ENCODE assay signal across 16 mouse cellular contexts in genomic region chr5:29773460-29774150, GRCm38 (mm10). TPM values are rescaled to one million over a fixed set of nuclear protein-coding genes. Genes with fewer than 3 reads are reported as not detected.
A peak's percentile ranks its signal among the peaks of the same experiment; 100 is the strongest.
DNase-seq lines count a peak whose midpoint lies in the region; ATAC-seq and TF ChIP-seq lines count a peak whose summit lies in the region.
"Had no signal": no experiment of that assay in that cellular context is flagged by ENCODE, and none has a peak within 500 bp of the region (broad histone marks: within the 10 kb centered on the region; RNA-seq: fewer than 3 reads in every experiment).

No protein-coding gene starts in this region.

- peak overlapping the region; percentile 52 for H3K27ac ChIP-seq in gastrocnemius, adult 2 months
- H3K27ac ChIP-seq in kidney, embryonic 14.5 days (ENCODE audit: low read depth, low read length), result no peak overlapping the region; the same call in 1 of the 2 replicates
- peak overlapping the region; percentile 69 for H3K27ac ChIP-seq in embryonic fibroblast, embryonic 13.5 days (ENCODE audit: insufficient read depth, low read length)
- no peak overlapping the region for H3K27ac ChIP-seq in embryonic facial prominence, embryonic 10.5 days (replicated peaks)
- H3K27ac ChIP-seq: midbrain, embryonic 15.5 days had no signal

- 62% methylated on average over 13 of the region's 13 CpGs for WGBS in kidney, embryonic 14.5 days
- WGBS in embryonic facial prominence, embryonic 10.5 days, result 88% methylated on average over 13 of the region's 13 CpGs

- H3K9me3 ChIP-seq in kidney, embryonic 14.5 days (ENCODE audit: control insufficient read depth, low read length), result no peaks in the 10 kb centered on the region
- no peaks in the 10 kb centered on the region for H3K9me3 ChIP-seq in embryonic facial prominence, embryonic 10.5 days
- H3K9me3 ChIP-seq: heart, embryonic 13.5 days; midbrain, embryonic 15.5 days had no signal

- TF ChIP-seq POLR2A in embryonic fibroblast, embryonic 13.5 days (IDR thresholded peaks at IDR 0.05; ENCODE audit: low read depth, low read length), result no peak

- no peak overlapping the region for H3K4me2 ChIP-seq in kidney, embryonic 14.5 days (replicated peaks; ENCODE audit: low read depth, low read length)
- H3K4me2 ChIP-seq: liver, embryonic 11.5 days; midbrain, embryonic 15.5 days had no signal

- TF ChIP-seq CTCF in gastrocnemius, adult 2 months (IDR thresholded peaks at IDR 0.05), result no peak
- TF ChIP-seq CTCF in embryonic fibroblast, embryonic 13.5 days (IDR thresholded peaks at IDR 0.05; ENCODE audit: borderline replicate concordance, insufficient read depth, low read length), result no peak

- intact Hi-C loops in gastrocnemius, adult 2 months (cut with DNase I), result no loop called here

- DNase-seq in gastrocnemius, adult 2 months, result peak; percentile 25
- no peak for DNase-seq in gastrocnemius, postnatal 25 days
- DNase-seq in kidney, adult 18-20 months, result no peak
- peak; percentile 74 for DNase-seq in brain, adult 2 months (ENCODE audit: low read depth, low spot score)
- DNase-seq in spleen, postnatal 36 days (ENCODE audit: low spot score in 2 of 2), result no peak
- DNase-seq in embryonic facial prominence, embryonic 10.5 days (ENCODE audit: low spot score), result no peak
- DNase-seq: lung, postnatal 36 days; thymus, postnatal 14 days had no signal

- no peak overlapping the region for H3K4me3 ChIP-seq in gastrocnemius, adult 2 months
- H3K4me3 ChIP-seq in kidney, embryonic 14.5 days (ENCODE audit: low read length), result no peak overlapping the region
- H3K4me3 ChIP-seq in embryonic fibroblast, embryonic 13.5 days (ENCODE audit: insufficient read depth, low read length), result no peak overlapping the region
- no peak overlapping the region for H3K4me3 ChIP-seq in embryonic facial prominence, embryonic 10.5 days
- H3K4me3 ChIP-seq: heart, embryonic 13.5 days; midbrain, embryonic 15.5 days had no signal

- peaks cover 28% of the 10 kb centered on the region; the same call in 1 of the 2 replicates for H3K36me3 ChIP-seq in kidney, embryonic 14.5 days (ENCODE audit: control insufficient read depth, insufficient read depth, low read length)
- H3K36me3 ChIP-seq in embryonic facial prominence, embryonic 10.5 days (replicated peaks), result peaks cover 92% of the 10 kb centered on the region
- H3K36me3 ChIP-seq: midbrain, embryonic 15.5 days had no signal

- no peaks in the 10 kb centered on the region for H3K4me1 ChIP-seq in kidney, embryonic 14.5 days (ENCODE audit: control insufficient read depth, insufficient read depth, low read length)
- peaks cover 15% of the 10 kb centered on the region for H3K4me1 ChIP-seq in embryonic fibroblast, embryonic 13.5 days (ENCODE audit: control insufficient read depth, insufficient read depth, low read length)
- H3K4me1 ChIP-seq in embryonic facial prominence, embryonic 10.5 days, result no peaks in the 10 kb centered on the region
- H3K4me1 ChIP-seq: midbrain, embryonic 15.5 days had no signal

- no peaks in the 10 kb centered on the region for H3K27me3 ChIP-seq in kidney, embryonic 14.5 days (ENCODE audit: control insufficient read depth, insufficient read depth, low read length)
- no peaks in the 10 kb centered on the region for H3K27me3 ChIP-seq in embryonic facial prominence, embryonic 10.5 days (replicated peaks; ENCODE audit: low read depth, poor library complexity, severe bottlenecking)
- H3K27me3 ChIP-seq: heart, embryonic 13.5 days; midbrain, embryonic 15.5 days had no signal

- ATAC-seq in kidney, embryonic 14.5 days (ENCODE audit: low FRiP score, low TSS enrichment), result peak; percentile 82
- ATAC-seq: intestine, postnatal 0 days; midbrain, embryonic 15.5 days had no signal

- H3K9ac ChIP-seq in kidney, embryonic 14.5 days (ENCODE audit: low read depth, low read length), result no peak overlapping the region
- H3K9ac ChIP-seq: heart, embryonic 13.5 days; midbrain, embryonic 15.5 days had no signal

RNA-seq across cellular contexts. Expression of gene Gm5129, which starts 37.9 kb away (rescaled TPM):
- not detected for total RNA-seq in gastrocnemius, adult 2 months (2021)
- total RNA-seq in gastrocnemius, postnatal 25 days (2021), result not detected
- polyA plus RNA-seq in kidney, embryonic 14.5 days (2014; fragmentation: Nextera tagmentation; extraction: Ambion mirVana), result not detected in 2 replicates
- not detected in 2 replicates for polyA plus RNA-seq in embryonic fibroblast, embryonic 13.5 days (2011; ENCODE audit: insufficient read length, low read depth, missing spikeins)
- polyA plus RNA-seq in embryonic facial prominence, embryonic 10.5 days (2016; fragmentation: Nextera tagmentation; extraction: Ambion mirVana), result not detected in 2 replicates
- total RNA-seq: left cerebral cortex, adult 8-10 months had no signal
- polyA plus RNA-seq: heart, embryonic 13.5 days; intestine, postnatal 0 days; liver, embryonic 11.5 days; midbrain, embryonic 15.5 days; neural tube, embryonic 14.5 days had no signal

RNA-seq across cellular contexts. Expression of gene Dnajb6, which starts 38.1 kb away (rescaled TPM):
- total RNA-seq in gastrocnemius, adult 2 months (2021), result 10 to 100 TPM; 76.9 to 78.9 TPM
- 10 to 100 TPM; 61.5 to 70.9 TPM for total RNA-seq in gastrocnemius, postnatal 25 days (2021)
- polyA plus RNA-seq in kidney, embryonic 14.5 days (2014; fragmentation: Nextera tagmentation; extraction: Ambion mirVana), result 130 and 141 TPM in 2 replicates
- polyA plus RNA-seq in embryonic fibroblast, embryonic 13.5 days (2011; ENCODE audit: insufficient read length, low read depth, missing spikeins), result 111 and 121 TPM in 2 replicates
- 173 and 181 TPM in 2 replicates for polyA plus RNA-seq in embryonic facial prominence, embryonic 10.5 days (2016; fragmentation: Nextera tagmentation; extraction: Ambion mirVana)

Comparison
In these comparisons a context has a peak if more than half of its experiments do, and no peak if none do; other contexts are left out.
1. DNase-seq: peak in gastrocnemius, adult 2 months (single experiment) and brain, adult 2 months (single experiment); none in gastrocnemius, postnatal 25 days (single experiment), kidney, adult 18-20 months (single experiment), spleen, postnatal 36 days (0 of 2) and embryonic facial prominence, embryonic 10.5 days (single experiment).
2. H3K27ac ChIP-seq: peak in gastrocnemius, adult 2 months (single experiment) and embryonic fibroblast, embryonic 13.5 days (single experiment); none in kidney, embryonic 14.5 days (single experiment) and embryonic facial prominence, embryonic 10.5 days (single experiment).